Mouse (Mus musculus) ovary, postnatal 36 days (tissue): ENCODE results near the gene Clint1.
A peak's percentile ranks its signal among the peaks of the same experiment; 100 is the strongest.

Experiments
- DNase-seq: peaks from one replicate; pipeline ENCODE4 v3.0.0; 2022; ENCODE audit warnings: low spot score, mixed read lengths

The Clint1 gene

DNA sequence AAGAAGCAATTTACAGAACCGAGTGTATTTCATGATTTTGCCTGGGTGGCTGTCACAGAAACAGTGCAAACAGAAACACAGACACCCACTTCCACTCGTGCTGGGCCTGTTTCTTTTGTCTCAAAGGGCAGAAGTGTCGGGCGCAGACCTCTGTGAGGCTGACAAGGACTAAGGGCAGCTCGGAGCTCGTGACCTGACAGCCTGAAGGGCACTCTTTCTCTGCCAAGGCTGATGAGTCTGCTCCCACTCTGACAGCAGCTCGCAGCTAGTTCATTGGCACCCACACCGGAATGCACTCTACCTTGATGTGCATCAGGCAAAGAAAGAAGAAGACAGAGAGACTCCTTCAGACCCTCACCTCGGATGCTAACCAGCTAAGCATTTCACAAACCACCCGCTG, 77.7 kb downstream of the Clint1 start:
- DNase-seq, result no peak

DNA sequence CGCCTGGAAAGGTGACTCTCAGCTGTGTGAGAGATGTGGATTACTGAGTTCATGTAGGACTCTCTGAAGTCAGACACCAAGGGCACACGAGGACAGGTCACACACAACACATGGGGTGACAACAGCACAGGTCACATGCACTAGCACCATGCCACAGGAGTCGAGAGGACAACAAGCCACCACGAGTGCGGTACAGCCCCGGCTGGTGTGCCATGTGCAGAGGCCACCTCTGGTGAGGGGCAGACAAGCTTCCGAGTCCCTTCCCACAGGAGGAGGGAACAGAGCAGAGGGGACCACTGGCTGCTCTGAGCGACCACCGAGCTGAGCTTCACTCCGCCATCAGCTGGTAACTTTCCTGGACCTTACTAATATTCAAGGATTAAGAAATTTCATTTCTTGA, 80.9 kb downstream of the Clint1 start:
- DNase-seq, result no peak

DNA sequence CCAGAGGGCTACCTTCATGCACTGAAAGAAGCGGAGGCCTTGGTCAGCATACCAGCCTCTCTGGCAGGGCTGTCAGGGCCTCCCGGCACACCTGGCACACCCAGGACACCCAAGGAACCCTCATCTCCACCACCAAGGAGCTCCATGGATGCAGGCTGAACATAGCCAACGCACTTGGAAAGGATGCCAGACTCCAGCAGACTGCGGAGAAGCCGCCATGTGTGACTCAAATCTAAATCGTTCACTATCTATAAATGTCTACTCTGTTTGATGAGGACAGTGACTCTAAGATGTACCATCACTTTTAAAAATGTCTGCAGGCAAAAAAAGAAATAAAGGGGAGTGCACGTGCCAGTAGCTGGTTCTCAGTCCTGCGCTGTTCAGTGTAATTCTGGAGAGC, 85.6 kb downstream of the Clint1 start:
- DNase-seq, result no peak

DNA sequence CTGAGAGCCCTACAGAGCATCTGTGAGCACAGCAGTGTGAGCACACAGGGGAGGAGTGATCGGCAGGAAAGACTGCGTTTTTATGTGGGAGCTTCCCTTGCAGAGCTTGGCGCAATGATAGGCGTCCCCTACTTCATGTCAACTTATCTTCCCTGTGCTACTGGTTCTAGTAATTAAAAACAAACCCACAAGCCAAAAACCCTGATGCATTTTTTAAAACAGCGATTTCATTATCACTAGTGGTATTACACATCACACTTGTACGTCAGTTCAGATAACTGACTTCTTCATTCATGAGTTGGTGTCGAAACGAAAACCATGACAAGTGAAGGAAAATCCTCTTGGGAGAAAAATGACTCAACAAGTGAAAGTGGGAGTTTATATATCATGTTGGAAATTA, 87.1 kb downstream of the Clint1 start:
- no peak for DNase-seq

DNA sequence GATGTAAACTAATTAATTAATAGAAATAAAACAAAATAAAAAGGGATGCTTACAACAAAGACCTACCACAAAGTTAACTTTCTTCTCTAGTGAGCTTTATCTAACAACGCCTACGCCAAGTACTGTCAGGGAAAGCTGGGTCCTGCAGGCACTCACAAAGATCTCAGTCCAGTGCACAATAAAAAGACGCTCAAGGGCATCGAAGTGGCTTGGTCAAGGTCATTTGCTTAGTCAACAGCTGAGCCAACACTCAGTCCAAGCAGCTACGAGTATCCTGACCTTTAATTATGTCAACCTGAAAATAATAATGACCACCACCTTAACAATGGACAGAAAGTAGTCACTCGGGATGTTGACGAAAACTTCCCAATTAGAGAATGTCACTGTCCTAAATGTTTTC, 90.4 kb downstream of the Clint1 start:
- DNase-seq, result no peak

DNA sequence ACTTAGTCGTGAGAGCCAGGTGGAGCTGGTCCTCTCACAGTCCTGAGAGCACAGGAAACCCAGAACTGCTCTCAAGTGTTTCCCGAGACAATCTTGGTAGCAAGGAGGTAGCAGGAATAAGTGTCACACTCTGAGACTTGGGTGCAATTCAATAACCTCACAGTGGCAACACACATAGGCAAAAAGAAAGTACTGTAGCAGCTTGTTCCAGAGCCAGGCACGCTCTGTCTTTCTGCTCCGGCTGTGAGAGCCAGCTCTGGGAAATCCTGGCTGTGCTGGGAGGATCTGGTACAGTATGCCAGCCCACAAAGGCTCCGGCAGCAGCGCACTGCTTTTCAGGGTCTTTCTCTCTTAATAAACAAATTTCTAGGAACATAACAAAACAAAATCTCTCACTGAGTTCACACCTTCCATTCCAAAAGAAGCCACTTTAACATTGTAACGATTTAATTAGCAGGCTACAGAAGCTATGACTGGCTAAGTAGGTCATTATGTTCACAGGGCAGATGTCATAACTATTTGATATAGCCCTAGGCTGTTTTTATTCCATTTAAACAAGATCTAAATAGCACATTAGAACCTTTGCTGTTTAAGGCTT, 91.4 kb downstream of the Clint1 start:
- no peak for DNase-seq

DNA sequence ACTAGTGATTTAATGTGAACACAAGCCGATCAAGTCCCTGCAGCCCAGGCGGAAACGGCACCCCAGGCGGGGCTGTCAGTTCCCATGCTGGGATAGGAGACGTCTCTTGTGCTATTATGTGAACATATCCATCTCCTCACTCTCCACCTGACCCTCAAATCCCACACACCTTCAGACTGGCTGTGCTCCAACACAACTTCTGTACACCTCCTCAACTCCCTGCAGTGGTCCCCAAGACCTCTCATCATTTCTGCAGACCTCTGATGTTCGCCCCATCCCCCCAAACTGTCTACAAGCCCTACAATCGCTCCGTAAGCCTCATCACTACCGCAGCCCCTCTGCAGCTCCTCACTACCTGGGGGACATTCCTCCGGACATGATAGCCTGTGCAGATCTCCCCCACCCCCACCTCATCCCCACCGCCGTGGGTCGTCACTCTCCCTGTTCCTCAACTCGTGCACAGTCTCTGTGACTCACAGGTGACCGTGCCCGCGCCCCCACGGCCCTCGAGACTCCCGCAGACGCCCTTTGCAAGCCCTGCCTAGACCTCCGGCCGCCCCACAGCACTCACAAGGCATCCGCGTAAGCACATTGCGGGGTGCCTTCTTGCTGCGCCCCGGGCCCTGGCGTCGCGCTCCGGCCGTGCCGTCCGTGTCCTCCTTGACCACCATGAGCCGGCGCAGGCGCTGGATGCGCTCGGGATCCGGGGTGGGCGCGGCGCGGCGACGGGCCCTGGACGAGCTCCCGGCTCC, 92.2 kb downstream of the Clint1 start:
- no peak for DNase-seq

DNA sequence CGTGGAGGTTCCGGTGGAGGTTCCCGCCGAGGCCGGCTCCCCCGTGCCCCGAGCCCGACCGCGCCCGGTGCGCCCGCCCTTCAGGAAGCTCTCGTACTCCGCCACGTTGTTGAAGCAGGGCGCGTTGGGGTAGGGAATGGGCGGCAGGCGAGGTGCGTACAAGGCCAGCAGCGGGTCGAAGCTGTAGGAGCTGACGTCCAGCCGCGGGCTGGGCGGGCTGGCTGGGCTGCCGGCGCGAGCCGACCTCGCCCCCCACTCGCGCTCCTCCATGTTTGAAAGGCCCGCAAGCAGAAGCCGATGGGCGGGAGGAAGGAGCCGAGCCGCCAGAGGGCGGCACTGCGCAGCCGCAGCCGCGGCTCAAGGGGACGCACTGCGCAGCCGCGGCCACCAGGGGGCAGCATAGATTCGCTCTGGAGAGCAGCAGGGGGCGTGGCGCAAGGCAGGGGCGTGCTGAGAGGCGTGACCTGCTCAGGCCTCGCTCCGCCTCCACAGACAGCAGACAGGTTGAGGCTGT, 92.8 kb downstream of the Clint1 start, which contains the start of gene Lsm11:
Lsm11 (minus strand) TSS at position 293 of the 514 bp plus-strand sequence.
- peak; percentile 99 for DNase-seq

DNA sequence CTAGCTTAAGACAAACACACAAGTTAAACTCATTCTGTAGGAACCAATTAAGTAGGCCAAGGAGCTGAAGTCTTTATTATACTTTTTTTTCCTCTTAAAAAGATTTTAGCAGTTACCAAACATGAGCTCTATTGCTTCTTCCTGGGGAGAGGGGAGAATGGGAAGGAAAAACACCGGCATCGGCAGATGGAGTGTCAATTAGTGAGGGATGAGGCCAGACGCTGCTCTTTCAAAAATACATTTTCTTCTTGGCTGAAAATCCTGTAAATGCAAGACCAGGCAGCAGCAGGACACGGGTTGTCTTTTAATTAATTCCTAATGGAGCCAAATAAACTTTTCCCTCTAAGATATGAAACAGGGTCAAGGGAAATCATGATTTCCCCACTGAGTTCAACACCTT, 94.9 kb downstream of the Clint1 start:
- no peak for DNase-seq

DNA sequence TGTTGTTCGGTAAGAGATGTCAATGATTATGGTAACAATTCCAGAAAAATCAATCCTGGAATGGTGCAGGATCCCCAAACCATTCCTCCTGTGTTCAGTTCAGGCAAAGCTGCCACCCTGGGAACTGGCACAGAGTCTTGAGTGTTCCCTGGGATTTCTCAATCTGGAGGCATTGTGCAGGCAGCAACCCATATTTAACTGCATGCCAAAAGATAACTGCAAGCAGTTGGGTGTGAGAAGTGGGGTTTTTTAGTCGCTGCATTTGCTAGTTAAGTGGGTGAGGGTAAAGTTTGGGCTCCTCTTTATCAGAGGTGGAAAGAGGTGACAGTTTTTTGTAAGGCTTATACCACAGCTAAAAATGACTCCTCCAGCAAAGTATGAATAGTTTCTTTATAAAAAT, 95.6 kb downstream of the Clint1 start:
- no peak for DNase-seq

DNA sequence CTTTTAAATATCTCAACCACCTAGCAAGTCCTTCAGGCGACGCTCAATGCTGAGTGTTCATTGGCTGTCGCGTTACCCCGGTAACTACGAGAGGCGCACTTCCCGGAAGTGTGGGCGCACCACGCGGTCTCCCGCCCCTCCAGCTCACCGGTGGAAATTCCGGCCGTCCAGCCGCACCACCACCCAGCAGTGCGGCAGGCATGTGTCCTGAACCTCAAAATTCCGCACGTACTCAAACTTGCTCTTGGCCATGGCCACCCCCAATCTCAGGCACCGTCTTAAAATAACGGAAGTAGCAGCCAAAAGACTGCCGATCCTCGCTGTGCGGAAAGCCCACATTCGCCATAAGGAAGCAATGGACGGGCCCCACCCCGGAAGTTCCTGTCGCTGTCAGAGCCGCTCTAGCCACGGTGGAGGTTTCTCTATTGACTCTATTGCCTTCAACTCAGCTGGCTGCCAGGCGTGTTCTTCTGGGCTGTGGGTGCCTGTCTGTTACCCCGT, 103.3 kb downstream of the Clint1 start, which contains the start of gene Thg1l:
Thg1l (minus strand) TSS at position 368 of the 501 bp plus-strand sequence.
- DNase-seq, result peak; percentile 87

DNA sequence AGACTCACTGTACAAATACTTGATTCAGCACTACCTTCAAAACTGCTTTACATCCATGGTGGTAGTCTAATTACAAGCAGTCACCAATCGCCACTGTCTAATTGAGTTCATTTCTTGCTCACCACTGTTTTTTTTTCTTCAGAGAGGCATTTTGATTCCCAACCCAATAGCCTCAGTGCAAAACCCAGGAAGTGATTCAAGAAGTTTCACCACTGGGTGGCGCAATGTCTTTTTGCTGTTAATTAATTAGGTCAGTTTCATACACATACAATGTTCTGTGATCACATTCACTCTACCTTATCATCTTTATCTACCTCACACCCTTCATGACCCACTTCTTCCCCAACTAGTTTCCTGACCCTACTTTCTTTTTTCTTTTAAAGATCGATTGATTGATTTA, 107.7 kb downstream of the Clint1 start:
- DNase-seq, result no peak

DNA sequence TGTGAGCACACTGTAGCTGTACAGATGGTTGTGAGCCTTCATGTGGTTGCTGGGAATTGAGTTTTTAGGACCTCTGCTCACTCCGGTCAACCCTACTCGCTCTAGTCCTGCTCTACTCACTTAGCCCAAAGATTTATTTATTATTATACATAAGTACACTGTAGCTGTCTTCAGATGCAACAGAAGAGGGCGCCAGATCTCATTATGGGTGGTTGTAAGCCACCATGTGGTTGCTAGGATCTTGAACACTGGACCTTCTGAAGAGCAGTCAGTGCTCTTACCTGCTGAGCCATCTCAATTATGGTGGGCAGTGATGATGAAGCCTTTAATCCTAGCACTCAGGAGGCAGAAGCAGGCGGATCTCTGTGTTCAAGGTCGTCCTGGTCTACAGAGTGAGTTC, 108.2 kb downstream of the Clint1 start:
- DNase-seq, result no peak
